Mouse (Mus musculus) intestine, embryonic 14.5 days (tissue): ENCODE measurements around the gene Rex1bd. TPM values are rescaled to one million over a fixed set of nuclear protein-coding genes. Genes with fewer than 3 reads are reported as not detected.

Experiments used
- ATAC-seq: fragments of 200-750 bp; cut with Nextera tagmentation; replicated peaks from 2 replicates; pipeline ENCODE4 v1.8.0; 2017; ENCODE audit warnings: low read depth, moderate number of reproducible peaks, moderate TSS enrichment, moderate library complexity; ENCODE audit not compliant: low FRiP score, low TSS enrichment
- DNase-seq: peaks from one replicate; pipeline ENCODE4 v3.0.0-alpha.2; 2018; ENCODE audit warnings: low spot score
- H3K27ac ChIP-seq: fragments of 300-500 bp; sonication (generic); 2 replicates; pipeline ENCODE4 v1.5.1; 2014; ENCODE audit warnings: low read depth, mild to moderate bottlenecking, control low read depth
- H3K27me3 ChIP-seq: fragments of 300-500 bp; sonication (generic); replicated peaks from 2 replicates; pipeline ENCODE4 v1.6.1; 2014; ENCODE audit warnings: low read length, control low read depth; ENCODE audit not compliant: control insufficient read depth, insufficient read depth
- H3K36me3 ChIP-seq: fragments of 300-500 bp; sonication (generic); 2 replicates; pipeline ENCODE4 v1.6.1; 2014; ENCODE audit warnings: low read length, control low read depth; ENCODE audit not compliant: control insufficient read depth, insufficient read depth
- H3K4me1 ChIP-seq: fragments of 300-500 bp; sonication (generic); replicated peaks from 2 replicates; pipeline ENCODE4 v1.6.1; 2014; ENCODE audit warnings: low read length, control low read depth, mixed read lengths; ENCODE audit not compliant: control insufficient read depth, insufficient read depth
- H3K4me2 ChIP-seq: fragments of 300-500 bp; sonication (generic); 2 replicates; pipeline ENCODE4 v1.6.1; 2014; ENCODE audit warnings: low read length
- H3K4me3 ChIP-seq: fragments of 300-500 bp; sonication (generic); 2 replicates; pipeline ENCODE4 v1.5.1; 2014; ENCODE audit warnings: low read depth, low read length, control low read depth, mixed read lengths
- H3K9ac ChIP-seq: fragments of 300-500 bp; sonication (generic); 2 replicates; pipeline ENCODE4 v1.6.1; 2014; ENCODE audit warnings: mild to moderate bottlenecking, low read length
- H3K9me3 ChIP-seq: fragments of 300-500 bp; sonication (generic); 2 replicates; pipeline ENCODE4 v1.6.1; 2016; ENCODE audit warnings: low read length, control low read depth; ENCODE audit not compliant: control insufficient read depth
- WGBS: fragments of 180-500 bp; shearing (Covaris S2); extraction: QIAGEN DNeasy Blood & Tissue Kit; methylation state at CpG from one replicate; pipeline ENCODE4 v1.1.7; 2014; 5-methylcytosine and 5-hydroxymethylcytosine counted together
- polyA plus RNA-seq: library from polyadenylated mRNA; unstranded; fragments of >200 nt; fragmentation: Nextera tagmentation; extraction: Ambion mirVana; gene quantifications from 2 replicates; pipeline ENCODE4 v1.2.1, GENCODE M21; 2014

Rex1bd gene
- polyA plus RNA-seq, 1 experiment from 2014 or later, result 136 TPM

- 99% methylated on average over 3 of the region's 3 CpGs for WGBS
- Histone ChIP-seq H3K4me1 (peaks cover 3% of the 10 kb centered on the region), H3K36me3 (peaks cover 68% of the 10 kb centered on the region), H3K9me3 (no peaks in the 10 kb centered on the region), H3K4me3 (no peak overlapping the region), H3K9ac (no peak overlapping the region), H3K4me2 (no peak overlapping the region), H3K27ac (no peak overlapping the region), H3K27me3 (no peaks in the 10 kb centered on the region)
- no peak for ATAC-seq
- DNase-seq, result no peak
Observed at GRCm38 (mm10) chr8:70535221-70535620, 28.7 kb upstream of the Rex1bd start.

GRCm38 (mm10) chr8:70534281-70534680, 27.7 kb upstream of the Rex1bd start:
- WGBS, result 96% methylated on average over 12 of the region's 12 CpGs
- Histone ChIP-seq H3K9me3 (no peaks in the 10 kb centered on the region), H3K36me3 (peaks cover 74% of the 10 kb centered on the region), H3K4me3 (no peak overlapping the region), H3K27me3 (no peaks in the 10 kb centered on the region), H3K4me1 (0 out of 2 replicates have a peak, but pooled peaks cover 1% of the 10 kb centered on the region), H3K27ac (no peak overlapping the region), H3K4me2 (no peak overlapping the region), H3K9ac (no peak overlapping the region)
- no peak for ATAC-seq
- DNase-seq, result no peak

GRCm38 (mm10) chr8:70530314-70530713, 23.8 kb upstream of the Rex1bd start:
- WGBS, result 93% methylated on average over 2 of the region's 2 CpGs
- no peak overlapping the region for H3K4me2 ChIP-seq
- peaks cover 13% of the 10 kb centered on the region for H3K4me1 ChIP-seq
- H3K9me3 ChIP-seq, result no peaks in the 10 kb centered on the region
- peaks cover 56% of the 10 kb centered on the region for H3K36me3 ChIP-seq
- H3K27me3 ChIP-seq, result no peaks in the 10 kb centered on the region
- ATAC-seq (no peak), DNase-seq (no peak)
- H3K4me3 ChIP-seq, result no peak overlapping the region
- no peak overlapping the region for H3K9ac ChIP-seq
- no peak overlapping the region for H3K27ac ChIP-seq

GRCm38 (mm10) chr8:70529741-70530161, 23.2 kb upstream of the Rex1bd start:
- Histone ChIP-seq H3K27me3 (no peaks in the 10 kb centered on the region), H3K9ac (no peak overlapping the region), H3K36me3 (peaks cover 50% of the 10 kb centered on the region), H3K4me2 (no peak overlapping the region), H3K4me1 (peaks cover 13% of the 10 kb centered on the region), H3K4me3 (no peak overlapping the region), H3K27ac (no peak overlapping the region), H3K9me3 (no peaks in the 10 kb centered on the region)
- ATAC-seq, result no peak
- DNase-seq, result no peak
- 95% methylated on average over 3 of the region's 3 CpGs for WGBS

GRCm38 (mm10) chr8:70529299-70529698, 22.7 kb upstream of the Rex1bd start:
- ATAC-seq (no peak), DNase-seq (no peak)
- H3K36me3 ChIP-seq, result peaks cover 46% of the 10 kb centered on the region
- H3K9me3 ChIP-seq, result no peaks in the 10 kb centered on the region
- WGBS, result 73% methylated on average over 5 of the region's 5 CpGs
- H3K4me1 ChIP-seq, result peaks cover 13% of the 10 kb centered on the region
- no peak overlapping the region for H3K4me2 ChIP-seq
- H3K27ac ChIP-seq, result no peak overlapping the region
- no peaks in the 10 kb centered on the region for H3K27me3 ChIP-seq
- no peak overlapping the region for H3K9ac ChIP-seq
- H3K4me3 ChIP-seq, result no peak overlapping the region

- Histone ChIP-seq H3K9me3 (no peaks in the 10 kb centered on the region), H3K36me3 (peaks cover 36% of the 10 kb centered on the region)
Observed at GRCm38 (mm10) chr8:70528182-70528797, 21.7 kb upstream of the Rex1bd start.

GRCm38 (mm10) chr8:70527512-70528181, 21.1 kb upstream of the Rex1bd start, which contains the start of the genes Fkbp8 and Kxd1:
Gene Fkbp8 (plus strand): TSS chr8:70527724.
Gene Kxd1 (minus strand): TSS chr8:70527956.
- no peaks in the 10 kb centered on the region for H3K27me3 ChIP-seq
- H3K9ac ChIP-seq, result peak within 1 kb of the TSS; percentile 92
- under 1% methylated on average over 51 of the region's 61 CpGs for WGBS
- peak within 1 kb of the TSS; percentile 74 for H3K4me2 ChIP-seq
- DNase-seq (peak; percentile 100), ATAC-seq (peak; percentile 90)
- H3K9me3 ChIP-seq, result no peaks in the 10 kb centered on the region
- peaks cover 13% of the 10 kb centered on the region for H3K4me1 ChIP-seq
- H3K4me3 ChIP-seq, result peak within 1 kb of the TSS; percentile 56
- peaks cover 30% of the 10 kb centered on the region for H3K36me3 ChIP-seq
- H3K27ac ChIP-seq, result peak within 1 kb of the TSS; percentile 90

More at GRCm38 (mm10) chr8:70528182-70528797, 21.7 kb upstream of the Rex1bd start:
- H3K27ac ChIP-seq, result peak overlapping the region; percentile 90
- ATAC-seq (no peak), DNase-seq (peak; percentile 57)
- H3K27me3 ChIP-seq, result no peaks in the 10 kb centered on the region
- H3K4me1 ChIP-seq, result peaks cover 13% of the 10 kb centered on the region
- WGBS, result 22% methylated on average over 13 of the region's 13 CpGs
- peak overlapping the region; percentile 92 for H3K9ac ChIP-seq
- H3K4me3 ChIP-seq, result peak overlapping the region; percentile 56
- peak overlapping the region; percentile 70 for H3K4me2 ChIP-seq

- peaks cover 17% of the 10 kb centered on the region for H3K4me1 ChIP-seq
- 2% methylated on average over 8 of the region's 8 CpGs for WGBS
- peak overlapping the region; percentile 74 for H3K4me2 ChIP-seq
- H3K27me3 ChIP-seq, result no peaks in the 10 kb centered on the region
- DNase-seq (no peak), ATAC-seq (no peak)
- H3K27ac ChIP-seq, result peak overlapping the region; percentile 90
- H3K9ac ChIP-seq, result peak overlapping the region; percentile 92
- no peaks in the 10 kb centered on the region for H3K9me3 ChIP-seq
- peak overlapping the region; percentile 56 for H3K4me3 ChIP-seq
- H3K36me3 ChIP-seq, result peaks cover 25% of the 10 kb centered on the region
Observed at GRCm38 (mm10) chr8:70527111-70527511, 20.6 kb upstream of the Rex1bd start.
